Mouse (Mus musculus) monocyte, adult 2 months (primary cell): Measurements from ENCODE around the gene Mycbpap.
A peak's percentile ranks its signal among the peaks of the same experiment; 100 is the strongest.

Experiments used
- DNase-seq, 2 experiments: peaks; one replicate each; pipeline ENCODE4 v3.0.0; 2022; ENCODE audit warnings: low spot score in 2 of 2, low read depth in 1 of 2

Gene Mycbpap

DNA sequence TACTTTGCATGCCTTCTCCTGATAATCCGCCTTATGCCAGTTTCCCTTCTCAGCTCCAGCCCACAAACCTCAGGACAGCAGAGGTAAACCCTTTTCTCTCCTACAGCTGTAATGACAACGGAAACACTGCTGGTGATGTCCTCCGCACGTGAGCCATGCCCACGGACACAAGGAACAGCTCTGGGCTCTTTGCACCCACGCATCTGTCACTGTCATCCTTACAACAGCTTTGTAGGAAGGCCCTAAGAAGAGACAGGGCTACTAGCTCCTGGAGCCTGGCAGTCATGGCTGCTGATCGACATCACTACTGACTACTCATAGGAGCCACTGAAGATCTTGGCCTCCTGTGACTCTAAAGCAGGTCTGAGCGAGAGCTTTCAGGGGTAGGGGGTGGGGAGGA lies 11.6 kb upstream of the Mycbpap start:
- DNase-seq, result no peak

GRCm38 (mm10) chr11:94528879-94529278 lies 7.3 kb upstream of the Mycbpap start:
- DNase-seq, result no peak

DNA sequence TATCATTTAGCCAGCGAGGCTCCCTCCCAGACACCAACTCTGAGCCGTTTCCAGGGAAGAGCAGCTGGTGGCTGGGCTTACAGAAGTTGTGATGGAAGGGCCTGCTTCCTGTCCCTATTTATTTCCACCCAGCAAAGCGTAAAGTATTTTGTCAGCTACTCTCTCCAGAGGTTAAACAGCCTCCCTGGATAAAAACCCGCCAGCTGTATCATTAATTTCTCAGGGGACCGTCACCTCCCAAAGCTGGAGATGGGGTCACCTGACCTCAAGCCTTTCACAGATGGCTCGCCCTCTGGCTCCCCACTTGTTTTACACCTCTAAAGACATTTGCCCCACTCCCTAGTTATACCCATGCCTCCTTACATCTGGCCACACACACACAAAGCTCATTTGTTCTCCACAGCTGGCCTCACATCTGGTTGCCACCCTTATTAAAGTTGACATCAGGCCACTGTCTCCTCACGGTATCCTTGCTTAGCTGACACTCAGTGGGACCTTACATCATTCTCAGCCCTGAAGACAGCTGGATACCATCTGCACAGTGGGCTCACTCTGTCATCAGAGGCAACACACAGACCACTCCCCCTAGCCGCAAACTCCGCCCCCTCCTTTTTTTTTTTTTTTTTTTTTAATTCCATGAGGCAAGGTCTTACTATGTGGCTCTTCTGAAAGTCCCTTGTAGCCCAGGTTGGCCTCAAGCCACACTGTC lies 4.8 kb upstream of the Mycbpap start:
- no peak for DNase-seq

- DNase-seq, result no peak
Observed at GRCm38 (mm10) chr11:94513452-94513851, 8.1 kb downstream of the Mycbpap start.

- no peak for DNase-seq
Observed at GRCm38 (mm10) chr11:94508976-94509375, 12.6 kb downstream of the Mycbpap start.

DNA sequence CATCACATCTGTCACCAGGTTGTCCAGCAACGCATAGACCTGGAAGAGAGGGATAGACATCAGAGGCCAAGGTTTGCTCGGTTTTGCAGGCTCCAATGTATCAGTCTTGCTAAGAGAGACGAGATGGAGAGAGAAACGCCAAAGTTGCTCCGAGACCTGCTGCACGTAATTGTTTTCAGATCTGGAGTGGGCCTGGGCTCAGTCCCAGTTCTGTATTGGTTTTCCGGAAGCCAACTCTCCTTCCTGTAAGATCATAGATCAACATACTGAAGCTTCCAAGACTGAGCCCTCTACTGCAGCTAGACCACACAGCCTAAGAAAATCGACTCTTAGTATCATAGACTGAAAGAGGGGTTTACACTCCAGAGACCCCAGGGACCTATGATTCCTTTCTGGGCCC lies 20.1 kb downstream of the Mycbpap start:
- DNase-seq, result no peak

GRCm38 (mm10) chr11:94500362-94500761 lies 21.2 kb downstream of the Mycbpap start:
- no peak for DNase-seq

DNA sequence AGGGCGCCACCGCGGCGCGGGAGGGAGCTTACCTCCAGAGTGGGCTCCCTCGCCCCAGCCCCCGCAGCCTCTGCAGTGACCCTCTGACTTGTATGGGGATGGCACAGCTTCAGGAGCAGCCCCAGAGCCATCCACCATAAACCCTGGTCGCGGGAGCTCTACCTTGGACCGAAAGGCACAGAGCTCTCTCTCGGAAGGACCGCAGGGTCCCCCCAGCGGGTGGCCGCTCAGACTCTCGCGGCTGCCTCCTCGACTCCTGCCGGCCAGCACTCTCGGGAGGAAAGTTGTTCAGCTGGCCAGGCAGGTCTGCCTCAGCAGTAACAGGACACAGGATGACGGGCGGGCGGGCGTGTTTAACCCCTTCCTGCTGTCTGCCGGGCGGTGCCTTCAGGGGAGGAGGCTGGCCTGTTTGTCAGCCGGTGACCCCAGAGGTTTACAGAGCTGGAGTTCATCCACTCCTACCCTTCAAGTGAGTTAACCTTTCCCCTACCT lies 21.8 kb downstream of the Mycbpap start, which contains the start of gene Epn3:
Gene Epn3, minus strand, starts transcription at position 314 of the 492 bp plus-strand sequence.
- no peak for DNase-seq

GRCm38 (mm10) chr11:94499035-94499434 lies 22.5 kb downstream of the Mycbpap start:
- DNase-seq, result no peak

DNA sequence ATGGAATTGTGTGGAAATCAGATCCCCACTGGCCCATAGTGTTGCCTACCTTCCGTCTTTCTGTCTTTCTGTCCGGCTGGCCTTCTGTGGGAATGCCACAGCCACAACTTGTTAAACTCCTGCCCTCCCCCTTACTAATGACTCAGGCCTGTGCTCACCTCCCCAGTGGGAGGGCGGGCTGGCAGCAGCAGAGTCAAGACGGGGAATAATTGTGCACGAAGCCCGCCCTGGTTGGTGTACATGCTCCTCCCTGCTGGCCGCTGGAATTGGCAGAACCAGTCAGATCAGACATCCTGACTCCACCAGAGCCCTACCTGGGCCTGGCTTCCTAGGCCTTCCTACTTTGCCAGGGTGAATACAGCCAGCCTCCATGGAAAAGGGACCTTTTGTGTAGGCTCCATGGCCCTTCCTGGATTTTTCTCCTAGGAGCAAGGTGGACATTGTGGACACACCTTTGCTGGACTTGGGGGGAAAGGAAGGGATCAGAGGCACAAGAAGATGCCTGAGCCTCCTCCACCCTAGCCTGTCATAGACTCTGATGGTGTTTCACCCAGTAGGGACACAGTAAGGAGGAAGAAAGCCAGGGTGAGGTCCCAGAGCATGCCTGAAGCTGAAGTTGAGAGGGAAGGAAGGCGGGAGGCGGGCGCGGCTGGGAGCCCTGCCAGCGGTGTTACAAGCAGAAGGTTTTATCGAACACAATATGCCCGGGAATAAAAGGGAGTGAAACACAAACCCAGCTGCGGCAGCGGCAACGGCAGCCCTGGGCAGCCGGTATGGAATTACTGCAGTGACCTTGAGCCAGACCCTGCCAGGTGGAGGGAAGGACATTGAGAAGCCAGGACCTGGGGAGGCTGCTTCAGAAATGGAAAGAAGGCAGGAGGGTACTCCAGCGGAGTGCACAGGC lies 23.2 kb downstream of the Mycbpap start:
- no peak for DNase-seq

- DNase-seq, result no peak
Observed at GRCm38 (mm10) chr11:94495415-94495814, 26.1 kb downstream of the Mycbpap start.

- DNase-seq, result no peak
Observed at GRCm38 (mm10) chr11:94491749-94492099, 29.8 kb downstream of the Mycbpap start.

- DNase-seq, result no peak
Observed at GRCm38 (mm10) chr11:94491035-94491748, 30.4 kb downstream of the Mycbpap start.

- DNase-seq, result no peak
Observed at GRCm38 (mm10) chr11:94489745-94490144, 31.8 kb downstream of the Mycbpap start.

DNA sequence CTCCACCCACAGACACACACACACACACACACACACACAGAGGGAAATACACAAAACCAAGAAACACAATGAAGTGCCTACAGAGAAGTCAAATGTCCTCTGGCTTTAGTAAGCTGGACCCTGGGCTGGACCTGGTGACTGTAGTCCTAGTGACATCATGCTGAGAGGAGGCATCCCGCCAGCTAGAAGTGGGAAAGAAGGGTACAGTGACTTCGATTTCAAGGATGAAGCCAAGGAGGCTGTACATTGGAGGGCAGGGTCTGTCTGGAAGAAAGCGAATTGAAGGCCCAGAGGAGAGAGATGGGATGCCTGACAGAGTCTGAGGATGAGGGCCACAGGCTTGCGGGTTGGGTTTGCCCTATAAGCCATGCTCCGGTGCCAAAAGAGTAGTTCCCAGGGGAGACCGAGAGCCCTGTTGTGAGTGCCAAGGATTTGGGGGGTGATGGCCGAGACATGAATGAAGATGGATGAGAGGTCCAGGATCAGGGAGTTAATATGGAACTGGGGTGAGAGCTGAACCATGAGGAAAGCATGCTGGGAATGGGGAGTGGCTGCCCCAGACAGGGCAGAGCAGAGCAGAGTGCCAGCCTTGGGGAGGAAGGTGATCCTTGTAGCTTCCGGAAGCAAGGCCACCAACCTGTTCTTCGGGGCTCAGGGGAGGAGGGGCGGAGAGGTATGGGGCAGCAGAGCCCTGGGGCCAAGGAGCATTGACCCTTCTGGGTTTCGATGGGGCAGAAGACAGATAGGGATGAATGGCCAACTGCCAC lies 32.6 kb downstream of the Mycbpap start:
- DNase-seq, result no peak

- peak in 1 of 2 experiments; percentile 39 for DNase-seq
Observed at GRCm38 (mm10) chr11:94486001-94486400, 35.5 kb downstream of the Mycbpap start, which contains the start of gene Spata20. TSS of gene Spata20 (minus strand) at chr11:94486179.

DNA sequence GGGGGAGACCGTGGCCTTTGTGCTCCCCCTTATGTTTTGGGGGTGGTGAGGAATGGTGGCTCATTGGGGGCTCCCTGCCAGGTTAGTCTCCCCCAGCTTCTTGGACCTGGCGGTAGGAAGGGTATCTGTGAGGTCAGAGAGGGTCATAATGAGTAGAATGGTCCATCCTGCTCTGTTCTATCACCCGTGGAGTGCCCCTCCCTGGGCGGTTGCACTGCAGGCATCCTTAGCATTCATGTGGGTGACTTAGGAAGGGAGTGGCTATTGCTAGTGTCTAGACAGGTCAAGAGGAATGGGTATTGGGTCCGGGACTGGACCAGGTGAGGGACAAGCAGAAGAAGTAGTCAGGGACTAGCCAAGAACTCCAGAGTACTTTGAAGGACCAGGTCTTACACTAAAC lies 36.3 kb downstream of the Mycbpap start:
- no peak for DNase-seq

- no peak for DNase-seq
Observed at GRCm38 (mm10) chr11:94484636-94485035, 36.9 kb downstream of the Mycbpap start.

DNA sequence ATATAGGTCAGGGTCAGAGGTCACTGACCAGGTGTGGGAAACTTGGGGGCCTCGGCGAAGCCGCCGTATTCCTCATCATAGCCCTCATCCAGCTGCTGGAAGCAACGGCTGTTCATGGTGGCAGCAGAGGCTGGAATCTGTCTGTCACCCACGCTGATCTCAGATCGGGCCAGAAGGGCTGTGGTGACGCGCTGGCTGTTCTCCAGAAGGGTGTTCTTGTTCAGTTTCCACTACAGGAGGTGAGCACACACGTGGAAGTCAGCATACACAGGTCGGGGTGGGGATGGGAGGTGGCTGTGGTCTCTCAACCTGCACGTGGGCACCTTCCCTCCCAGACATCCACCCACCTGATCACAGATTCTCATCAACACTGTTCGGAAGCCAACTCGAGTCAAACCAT lies 37.6 kb downstream of the Mycbpap start:
- no peak for DNase-seq

DNA sequence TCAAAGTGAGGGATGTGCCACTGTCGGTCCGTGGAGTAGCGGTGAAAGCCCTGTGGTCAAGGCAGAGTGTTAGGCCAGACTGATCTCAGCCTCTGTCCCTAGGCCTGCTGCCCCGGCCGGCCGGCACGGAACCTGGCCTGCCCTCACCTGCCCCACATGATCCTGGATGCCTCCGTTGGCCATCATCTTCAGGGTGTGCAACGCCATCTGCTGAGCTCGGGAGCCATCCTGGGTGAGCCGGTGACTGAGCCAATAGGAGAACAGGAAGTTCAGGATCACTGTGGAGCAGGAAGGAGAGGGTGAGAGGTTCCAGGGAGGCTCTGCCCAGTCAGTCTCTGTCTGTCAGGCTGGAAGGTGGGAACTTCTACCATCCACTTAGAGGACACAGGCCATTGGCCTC lies 38.1 kb downstream of the Mycbpap start:
- no peak for DNase-seq

GRCm38 (mm10) chr11:94482738-94483137 lies 38.8 kb downstream of the Mycbpap start:
- no peak for DNase-seq
